Mouse (Mus musculus) adrenal gland, postnatal 10 days (tissue): ENCODE data around the gene Ogfod2. TPM values are rescaled to one million over a fixed set of nuclear protein-coding genes. Genes with fewer than 3 reads are reported as not detected.

Experiments used
- DNase-seq: peaks from one replicate; pipeline ENCODE4 v3.0.0; 2021; ENCODE audit warnings: mixed read lengths
- total RNA-seq, 2 experiments: library from RNA; stranded (reverse); gene quantifications; 2 replicates each; pipeline ENCODE4 v1.2.3; 2021

Ogfod2 gene
- total RNA-seq, 2 experiments from 2014 or later: 31.1 to 36.6 TPM

DNA sequence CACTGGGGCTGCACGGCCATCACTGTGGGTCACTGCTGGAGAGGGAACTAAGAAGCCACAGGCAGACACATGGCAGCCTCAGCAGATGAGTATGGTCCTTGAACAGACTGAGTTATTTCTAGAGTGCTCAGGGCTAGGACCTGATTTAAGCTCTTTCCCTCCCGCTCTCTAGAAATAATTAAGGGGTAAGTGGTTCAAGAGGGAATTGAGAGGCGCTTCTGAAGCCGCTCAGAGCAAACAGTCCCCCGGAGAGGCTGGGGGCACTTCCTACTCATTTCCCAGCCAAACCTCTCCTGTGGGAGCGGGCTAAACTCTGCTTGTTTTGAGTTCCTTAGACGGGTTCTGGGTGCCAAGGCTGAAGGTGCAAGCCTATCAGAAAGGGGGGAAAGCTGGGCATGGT, 38.8 kb downstream of the Ogfod2 start:
- DNase-seq: no peak

DNA sequence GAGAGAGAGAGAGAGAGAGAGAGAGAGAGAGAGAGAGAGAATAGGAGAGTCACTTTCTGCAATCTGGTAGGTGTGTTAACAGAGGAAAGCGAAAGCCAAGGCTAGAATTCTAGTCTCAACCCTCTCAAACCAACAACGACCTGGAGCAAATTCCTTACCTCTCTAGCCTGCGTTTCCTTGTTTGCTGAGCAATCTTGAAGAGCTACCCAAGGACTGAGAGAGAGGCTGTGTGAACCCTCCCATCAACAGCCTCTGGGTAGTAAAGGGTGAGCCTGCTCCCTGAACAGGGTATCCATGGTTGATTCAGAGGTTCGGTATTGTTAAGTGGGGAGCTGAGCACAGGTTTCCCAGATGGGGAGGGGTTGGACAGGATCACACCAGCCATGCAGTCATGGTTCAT, 40.6 kb downstream of the Ogfod2 start:
- no peak for DNase-seq

DNA sequence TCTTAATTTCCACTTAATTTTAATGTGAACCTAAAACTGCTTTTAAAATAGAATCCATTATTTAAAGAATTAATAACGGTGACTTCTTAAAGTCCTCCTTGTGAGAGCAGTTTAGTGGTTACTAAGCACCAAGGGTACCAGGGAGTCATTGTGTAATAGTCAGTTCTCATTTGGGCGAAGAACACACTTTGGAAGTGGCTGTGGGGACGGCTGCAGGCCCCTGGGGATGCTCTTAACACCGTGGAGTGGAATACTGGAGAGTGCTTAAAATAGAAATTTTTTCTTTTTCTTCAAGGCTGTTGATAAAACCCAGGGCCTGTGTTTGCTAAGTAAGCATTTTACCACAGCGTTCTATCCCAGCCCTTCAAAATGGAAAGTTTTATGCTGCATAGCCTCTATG, 43.8 kb downstream of the Ogfod2 start:
- DNase-seq: no peak

DNA sequence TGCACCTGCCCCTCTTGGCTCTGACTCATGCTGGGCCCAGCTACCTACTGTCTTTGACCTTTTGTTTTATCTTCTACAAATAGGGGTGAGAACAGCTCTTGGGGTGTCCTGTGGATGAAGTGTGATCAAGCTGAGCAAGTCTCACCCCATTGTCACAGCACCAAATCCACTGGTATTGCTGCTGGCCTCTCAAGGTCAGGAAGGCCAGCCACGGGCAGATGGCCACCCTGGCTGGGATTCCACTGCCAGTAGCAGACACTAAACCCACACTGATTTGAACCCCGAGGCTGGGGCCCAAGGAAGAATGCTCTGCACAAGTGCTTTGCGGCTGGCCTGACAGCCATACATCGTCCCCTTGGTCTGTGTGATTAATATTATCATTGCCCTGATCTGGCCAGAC, 46.2 kb downstream of the Ogfod2 start:
- no peak for DNase-seq

DNA sequence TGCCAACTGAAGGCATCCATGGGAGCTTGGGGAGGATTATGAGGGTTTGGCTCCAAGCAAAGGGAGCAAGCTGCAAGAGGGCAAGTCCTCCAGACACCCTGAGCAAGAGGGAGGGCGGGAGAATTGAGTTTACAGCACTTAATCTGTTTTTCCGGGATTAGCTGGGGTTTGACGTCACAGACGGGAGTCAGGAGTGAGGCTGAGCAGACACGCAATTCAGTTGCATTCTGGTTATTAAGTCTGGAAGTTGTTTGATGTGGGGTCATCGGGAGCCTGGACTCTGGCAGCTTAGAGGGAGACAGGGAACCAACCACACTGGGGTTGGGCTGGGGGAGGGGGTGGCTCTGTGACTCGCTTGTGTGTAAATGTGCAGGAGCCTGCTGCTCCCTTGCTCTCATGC, 47.4 kb downstream of the Ogfod2 start:
- no peak for DNase-seq

DNA sequence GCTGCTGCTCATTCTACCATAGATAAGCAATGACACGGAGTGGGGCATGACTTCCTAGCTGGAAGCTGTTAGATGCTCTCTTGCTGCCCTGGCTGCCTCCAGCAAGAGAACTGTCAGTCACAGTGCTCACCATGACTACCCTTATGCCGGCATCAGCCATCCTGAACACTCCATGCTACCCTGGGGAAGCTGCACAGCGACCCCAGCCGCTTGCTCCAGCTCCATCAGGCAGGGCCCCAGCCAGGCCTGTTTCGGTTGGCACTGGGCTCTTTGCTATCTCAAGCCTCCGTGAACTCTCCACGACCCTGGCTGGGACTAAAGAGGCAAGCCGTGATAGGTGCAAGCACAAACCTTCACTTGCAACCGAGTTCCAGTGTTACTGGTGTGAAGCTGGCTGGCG, 49.7 kb downstream of the Ogfod2 start:
- DNase-seq: no peak

DNA sequence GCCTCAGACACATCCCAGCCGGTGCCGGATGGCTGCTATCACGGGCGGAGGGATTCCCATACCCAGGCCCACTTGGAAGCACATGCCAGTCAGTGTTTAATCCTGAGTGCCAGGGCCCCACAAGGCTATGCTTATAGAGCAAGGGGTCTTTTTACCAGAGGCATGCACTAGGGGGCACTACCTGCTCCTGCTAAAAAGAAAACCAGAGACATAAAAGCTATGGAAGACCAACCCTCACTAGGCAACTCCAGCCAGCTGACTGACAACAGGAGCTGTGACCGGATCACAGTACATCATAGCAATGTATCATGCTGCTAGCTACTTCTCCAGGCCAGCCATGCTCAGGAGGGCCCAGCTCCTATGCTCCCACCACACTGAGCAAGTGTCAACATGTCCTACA, 50.5 kb downstream of the Ogfod2 start:
- DNase-seq: peak; percentile 81

DNA sequence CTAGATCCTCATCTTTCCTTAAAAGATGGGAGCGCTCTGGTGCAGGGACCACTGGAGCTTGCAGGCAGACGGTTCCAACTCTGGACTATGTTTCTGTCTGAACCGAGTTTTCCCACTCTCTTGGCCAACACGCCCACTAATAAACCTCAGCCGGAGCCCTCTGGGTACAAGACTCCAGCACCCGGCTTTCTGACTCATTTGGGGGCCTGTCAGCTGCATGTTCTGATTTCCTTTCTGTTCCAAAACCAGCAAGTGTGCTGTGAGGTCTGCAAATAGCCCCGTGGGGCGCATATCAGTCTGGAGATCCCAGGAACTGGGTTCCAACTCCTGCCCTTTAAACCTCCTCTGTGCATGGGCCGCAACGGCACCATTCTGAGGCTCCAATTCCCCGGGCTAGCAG, 51.3 kb downstream of the Ogfod2 start:
- DNase-seq: no peak

Other genes starting within 250 kb of the Ogfod2 start
- 1 to 10 TPM; 1.4 to 2.3 TPM for gene Hcar2, start 246.8 kb upstream of the Ogfod2 start, total RNA-seq
- 10 to 100 TPM in 1 of 2 experiments, 1 to 10 TPM in 1; 8.1 to 17.5 TPM for gene Hcar1, start 232.3 kb upstream of the Ogfod2 start, total RNA-seq
- gene Denr, start 205.1 kb upstream of the Ogfod2 start, total RNA-seq: 10 to 100 TPM; 68.0 to 74.5 TPM
- not detected for gene Gm43518, start 184.9 kb upstream of the Ogfod2 start, total RNA-seq
- 1 to 10 TPM; 3.2 to 7.6 TPM for gene Ccdc62, start 181.6 kb upstream of the Ogfod2 start, total RNA-seq
- gene Hip1r, start 138.7 kb upstream of the Ogfod2 start, total RNA-seq: 10 to 100 TPM; 18.2 to 22.5 TPM
- gene Vps37b, start 80.0 kb upstream of the Ogfod2 start, total RNA-seq: 10 to 100 TPM; 41.1 to 58.1 TPM
- 10 to 100 TPM in 1 of 2 experiments, 1 to 10 TPM in 1; 9.9 to 13.4 TPM for gene Abcb9, start 16.5 kb upstream of the Ogfod2 start, total RNA-seq
- 10 to 100 TPM; 56.0 to 58.1 TPM for gene Arl6ip4, start 3.8 kb downstream of the Ogfod2 start, total RNA-seq
- 10 to 100 TPM; 40.4 to 53.6 TPM for gene Pitpnm2, start 137.5 kb downstream of the Ogfod2 start, total RNA-seq
- 10 to 100 TPM in 1 of 2 experiments, 1 to 10 TPM in 1; 6.1 to 10.1 TPM for gene Mphosph9, start 215.7 kb downstream of the Ogfod2 start, total RNA-seq
- 10 to 100 TPM; 11.9 to 15.0 TPM for gene 2810006K23Rik, start 215.8 kb downstream of the Ogfod2 start, total RNA-seq